In genomic region chr6:35504781-35505180, GRCm38 (mm10) we compare ENCODE assay signal across 20 mouse cellular contexts.
"Had no signal": no experiment of that assay in that cellular context is flagged by ENCODE, and none has a peak within 500 bp of the region (broad histone marks: within the 10 kb centered on the region; RNA-seq: fewer than 3 reads in every experiment).

No protein-coding gene starts in this region.

- H3K4me3 ChIP-seq: heart, adult 2 months; heart, embryonic 13.5 days; heart, embryonic 15.5 days; hindbrain, embryonic 13.5 days; hindbrain, embryonic 15.5 days; layer of hippocampus, adult 2 months; limb, embryonic 10.5 days; limb, embryonic 12.5 days; liver, embryonic 13.5 days had no signal

- DNase-seq: gastrocnemius, postnatal 14 days; gastrocnemius, postnatal 36 days; heart, adult 2 months; heart, postnatal 14 days; heart, postnatal 36 days; kidney, adult 18-20 months; kidney, adult 8-10 months; kidney, postnatal 10 days; kidney, postnatal 25 days; kidney, postnatal 4 days; liver; liver, embryonic 13.5 days had no signal

- H3K27ac ChIP-seq: heart, adult 2 months; heart, embryonic 13.5 days; heart, embryonic 15.5 days; hindbrain, embryonic 13.5 days; hindbrain, embryonic 15.5 days; hindbrain, postnatal 0 days; layer of hippocampus, adult 2 months; limb, embryonic 10.5 days; limb, embryonic 12.5 days; liver, embryonic 13.5 days had no signal
